Mouse (Mus musculus): ENCODE results near the gene Bhlha9. TPM values are rescaled to one million over a fixed set of nuclear protein-coding genes. Genes with fewer than 3 reads are reported as not detected.

Gene Bhlha9
- total and polyA plus RNA-seq, 3 experiments: not detected

DNA sequence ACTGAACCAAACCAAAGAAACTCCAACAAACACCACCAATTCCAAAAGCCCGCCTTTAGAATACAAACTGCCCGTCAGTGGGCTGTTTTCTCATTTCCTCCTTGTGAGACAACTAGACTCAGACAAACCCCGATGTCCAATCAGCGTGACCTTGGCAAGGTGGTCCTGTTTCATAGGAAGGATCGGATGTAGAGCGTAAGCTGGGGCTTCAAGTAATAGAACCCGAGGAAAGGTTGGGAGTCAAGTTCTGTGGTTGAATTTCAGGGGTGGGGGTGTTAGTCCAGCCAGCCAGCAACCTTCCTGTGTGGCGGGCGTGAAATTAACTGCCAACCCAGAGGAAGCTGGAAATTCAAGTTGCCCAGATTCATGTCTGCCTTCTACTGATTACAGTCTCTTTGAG is 27.2 kb upstream of the Bhlha9 start:
- H3K9ac ChIP-seq (ENCODE audit: low read depth, low read length): no peak overlapping the region
- no peak overlapping the region for H3K4me3 ChIP-seq
- no peaks in the 10 kb centered on the region for H3K27me3 ChIP-seq (ENCODE audit: control insufficient read depth, insufficient read depth, low read length)
- peaks cover 3% of the 10 kb centered on the region for H3K4me1 ChIP-seq (ENCODE audit: control insufficient read depth, insufficient read depth, low read length)
- intact Hi-C loops (cut with DNase I): loop anchor here (5.0 to 10.0 kb wide), 2 partner anchors 100 to 123 kb away; no protein-coding TSS in a partner anchor
- no peaks in the 10 kb centered on the region for H3K36me3 ChIP-seq (ENCODE audit: control insufficient read depth, insufficient read depth, low read length)
- no peak overlapping the region for H3K27ac ChIP-seq
- no peak for TF ChIP-seq POLR2A (IDR thresholded peaks at IDR 0.05; ENCODE audit: insufficient read depth, low read depth, low read length)
- no peak for TF ChIP-seq CTCF (IDR thresholded peaks at IDR 0.05)
- no peak for TF ChIP-seq EP300 (IDR thresholded peaks at IDR 0.05; ENCODE audit: insufficient read depth, low read depth, low read length)
- 61% methylated on average over 9 of the region's 9 CpGs for WGBS
- no peaks in the 10 kb centered on the region for H3K79me2 ChIP-seq (replicated peaks; ENCODE audit: control insufficient read depth, insufficient read depth, low read length)
- DNase-seq: no peak

- H3K36me3 ChIP-seq (ENCODE audit: control insufficient read depth, insufficient read depth, low read length): no peaks in the 10 kb centered on the region
- peak; percentile 58; the same call in 1 of the 2 replicates for TF ChIP-seq EP300 (IDR thresholded peaks at IDR 0.05; ENCODE audit: insufficient read depth, low read depth, low read length)
- peak; percentile 99; the same call in 1 of the 2 replicates for TF ChIP-seq CTCF (IDR thresholded peaks at IDR 0.05)
- TF ChIP-seq POLR2A (IDR thresholded peaks at IDR 0.05; ENCODE audit: insufficient read depth, low read depth, low read length): no peak
- intact Hi-C loops (cut with DNase I): loop anchor here (5.0 to 10.0 kb wide), 2 partner anchors 101 to 124 kb away; no protein-coding TSS in a partner anchor
- no peaks in the 10 kb centered on the region for H3K27me3 ChIP-seq (ENCODE audit: control insufficient read depth, insufficient read depth, low read length)
- H3K4me1 ChIP-seq (ENCODE audit: control insufficient read depth, insufficient read depth, low read length): peaks cover 3% of the 10 kb centered on the region
- H3K4me3 ChIP-seq: no peak overlapping the region
- H3K9ac ChIP-seq (ENCODE audit: low read depth, low read length): no peak overlapping the region
- no peak overlapping the region for H3K27ac ChIP-seq
- DNase-seq: peak; percentile 83 to 90
- WGBS: under 1% methylated on average over 19 of the region's 19 CpGs
- H3K79me2 ChIP-seq (replicated peaks; ENCODE audit: control insufficient read depth, insufficient read depth, low read length): no peaks in the 10 kb centered on the region
Observed at GRCm38 (mm10) chr11:76645955-76646354, 26.3 kb upstream of the Bhlha9 start.

- Histone ChIP-seq H3K9ac (ENCODE audit: low read depth, low read length) (peak overlapping the region; percentile 37; the same call in 1 of the 2 replicates), H3K27ac (no peak overlapping the region), H3K4me1 (ENCODE audit: control insufficient read depth, insufficient read depth, low read length) (peaks cover 3% of the 10 kb centered on the region), H3K79me2 (replicated peaks; ENCODE audit: control insufficient read depth, insufficient read depth, low read length) (no peaks in the 10 kb centered on the region), H3K27me3 (ENCODE audit: control insufficient read depth, insufficient read depth, low read length) (no peaks in the 10 kb centered on the region), H3K4me3 (no peak overlapping the region), H3K36me3 (ENCODE audit: control insufficient read depth, insufficient read depth, low read length) (no peaks in the 10 kb centered on the region)
- DNase-seq: no peak
- 5% methylated on average over 7 of the region's 7 CpGs for WGBS
- intact Hi-C loops (cut with DNase I): loop anchor here (5.0 to 10.0 kb wide), 2 partner anchors 102 to 125 kb away; no protein-coding TSS in a partner anchor
- TF ChIP-seq POLR2A (IDR thresholded peaks at IDR 0.05; ENCODE audit: insufficient read depth, low read depth, low read length): no peak
- TF ChIP-seq CTCF (IDR thresholded peaks at IDR 0.05): no peak
- TF ChIP-seq EP300 (IDR thresholded peaks at IDR 0.05; ENCODE audit: insufficient read depth, low read depth, low read length): no peak
Observed at GRCm38 (mm10) chr11:76647062-76647461, 25.2 kb upstream of the Bhlha9 start.

DNA sequence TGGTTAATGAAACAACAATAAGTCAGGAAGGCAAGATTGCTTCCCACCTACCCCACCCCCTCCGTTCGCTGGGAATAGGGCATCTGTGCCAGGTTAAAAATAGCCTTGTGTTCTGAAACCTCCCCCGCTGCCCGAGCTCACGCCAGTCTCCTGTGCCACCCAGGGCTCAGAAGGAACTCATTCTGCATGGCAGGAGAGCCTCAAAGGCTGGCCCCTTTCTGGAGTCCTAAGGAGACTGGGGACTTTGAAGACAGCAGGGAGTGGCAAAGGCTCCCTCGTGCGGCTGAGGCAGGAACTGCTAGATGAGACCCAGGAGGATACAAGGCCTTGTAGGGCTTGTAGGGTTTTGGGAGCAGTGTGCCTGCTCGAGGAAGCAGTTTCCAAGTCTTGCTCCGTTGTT is 24.8 kb upstream of the Bhlha9 start:
- Histone ChIP-seq H3K79me2 (replicated peaks; ENCODE audit: control insufficient read depth, insufficient read depth, low read length) (no peaks in the 10 kb centered on the region), H3K27me3 (ENCODE audit: control insufficient read depth, insufficient read depth, low read length) (no peaks in the 10 kb centered on the region), H3K4me1 (ENCODE audit: control insufficient read depth, insufficient read depth, low read length) (peaks cover 3% of the 10 kb centered on the region), H3K27ac (no peak overlapping the region), H3K36me3 (ENCODE audit: control insufficient read depth, insufficient read depth, low read length) (no peaks in the 10 kb centered on the region), H3K9ac (ENCODE audit: low read depth, low read length) (no peak overlapping the region; the same call in 1 of the 2 replicates), H3K4me3 (no peak overlapping the region)
- DNase-seq: peak; percentile 62 to 77
- intact Hi-C loops (cut with DNase I): loop anchor here (5.0 to 10.0 kb wide), 2 partner anchors 103 to 125 kb away; no protein-coding TSS in a partner anchor
- TF ChIP-seq CTCF (IDR thresholded peaks at IDR 0.05) (peak; percentile 82), POLR2A (IDR thresholded peaks at IDR 0.05; ENCODE audit: insufficient read depth, low read depth, low read length) (no peak), EP300 (IDR thresholded peaks at IDR 0.05; ENCODE audit: insufficient read depth, low read depth, low read length) (0 out of 2 replicates have a peak, but pooled peaks have one; percentile 11)
- WGBS: 1% methylated on average over 9 of the region's 9 CpGs

- Histone ChIP-seq H3K4me1 (ENCODE audit: control insufficient read depth, insufficient read depth, low read length) (peaks cover 3% of the 10 kb centered on the region), H3K79me2 (replicated peaks; ENCODE audit: control insufficient read depth, insufficient read depth, low read length) (no peaks in the 10 kb centered on the region), H3K27me3 (ENCODE audit: control insufficient read depth, insufficient read depth, low read length) (no peaks in the 10 kb centered on the region), H3K4me3 (no peak overlapping the region), H3K36me3 (ENCODE audit: control insufficient read depth, insufficient read depth, low read length) (no peaks in the 10 kb centered on the region), H3K27ac (no peak overlapping the region), H3K9ac (ENCODE audit: low read depth, low read length) (no peak overlapping the region)
- 40% methylated on average over 14 of the region's 14 CpGs for WGBS
- TF ChIP-seq EP300 (IDR thresholded peaks at IDR 0.05; ENCODE audit: insufficient read depth, low read depth, low read length): no peak
- TF ChIP-seq CTCF (IDR thresholded peaks at IDR 0.05): no peak
- no peak for TF ChIP-seq POLR2A (IDR thresholded peaks at IDR 0.05; ENCODE audit: insufficient read depth, low read depth, low read length)
- intact Hi-C loops (cut with DNase I): no loop called here
- no peak for DNase-seq
Observed at GRCm38 (mm10) chr11:76650862-76651560, 21.3 kb upstream of the Bhlha9 start.

- Histone ChIP-seq H3K27me3 (ENCODE audit: control insufficient read depth, insufficient read depth, low read length) (no peaks in the 10 kb centered on the region), H3K4me3 (no peak overlapping the region), H3K9ac (ENCODE audit: low read depth, low read length) (no peak overlapping the region), H3K27ac (no peak overlapping the region), H3K4me1 (ENCODE audit: control insufficient read depth, insufficient read depth, low read length) (no peaks in the 10 kb centered on the region; the same call in 1 of the 2 replicates), H3K79me2 (replicated peaks; ENCODE audit: control insufficient read depth, insufficient read depth, low read length) (no peaks in the 10 kb centered on the region), H3K36me3 (ENCODE audit: control insufficient read depth, insufficient read depth, low read length) (no peaks in the 10 kb centered on the region)
- WGBS: 74% methylated on average over 3 of the region's 3 CpGs
- DNase-seq: no peak
- intact Hi-C loops (cut with DNase I): no loop called here
- no peak for TF ChIP-seq CTCF (IDR thresholded peaks at IDR 0.05)
- TF ChIP-seq POLR2A (IDR thresholded peaks at IDR 0.05; ENCODE audit: insufficient read depth, low read depth, low read length): no peak
- TF ChIP-seq EP300 (IDR thresholded peaks at IDR 0.05; ENCODE audit: insufficient read depth, low read depth, low read length): no peak
Observed at GRCm38 (mm10) chr11:76652838-76653334, 19.4 kb upstream of the Bhlha9 start.

Data from heart, adult 2 months (tissue).